Mouse (Mus musculus): ENCODE measurements around the gene Gvin1.
"Not testable (repeated sequence)": the region's sequence is repeated elsewhere in the genome, so short reads cannot be mapped to it uniquely, and the experiment has no call there.

The Gvin1 gene

GRCm38 (mm10) chr7:106215177-106215576, at the start of gene Gvin1:
Gvin1 (minus strand) TSS chr7:106215326.
- in situ Hi-C loops (cut with MseI, MboI), result not testable (repeated sequence)

GRCm38 (mm10) chr7:106251844-106252517, 36.9 kb upstream of the Gvin1 start:
- in situ Hi-C loops (cut with MseI, MboI), result no loop called here

GRCm38 (mm10) chr7:106248922-106249321, 33.8 kb upstream of the Gvin1 start:
- in situ Hi-C loops (cut with MseI, MboI), result loop anchor here (25.0 kb wide), 4 partner anchors 188 to 788 kb away; partner anchors contain the start of genes Olfr699 (in 1 of the 2) and Olfr713 (in 1 of the 2)

- in situ Hi-C loops (cut with MseI, MboI), result loop anchor here (25.0 kb wide), 4 partner anchors 189 to 789 kb away; partner anchors contain the start of genes Olfr699 (in 1 of the 2) and Olfr713 (in 1 of the 2)
These were observed 33.1 kb upstream of the Gvin1 start for GRCm38 (mm10) chr7:106248245-106248644.

- in situ Hi-C loops (cut with MseI, MboI), result loop anchor here (25.0 kb wide), 4 partner anchors 192 to 792 kb away; partner anchors contain the start of genes Olfr699 (in 1 of the 2) and Olfr713 (in 1 of the 2)
These were observed 30.5 kb upstream of the Gvin1 start for GRCm38 (mm10) chr7:106245601-106246000.

GRCm38 (mm10) chr7:106240484-106241275, 25.6 kb upstream of the Gvin1 start:
- in situ Hi-C loops (cut with MseI, MboI), result loop anchor here (25.0 kb wide), 4 partner anchors 197 to 797 kb away; partner anchors contain the start of genes Olfr699 (in 1 of the 2) and Olfr713 (in 1 of the 2)

GRCm38 (mm10) chr7:106237192-106237465, 22.0 kb upstream of the Gvin1 start:
- in situ Hi-C loops (cut with MseI, MboI), result loop anchor here (25.0 kb wide), 4 partner anchors 200 to 800 kb away; partner anchors contain the start of genes Olfr699 (in 1 of the 2) and Olfr713 (in 1 of the 2)

- in situ Hi-C loops (cut with MseI, MboI), result loop anchor here (25.0 kb wide), 4 partner anchors 201 to 801 kb away; partner anchors contain the start of genes Olfr699 (in 1 of the 2) and Olfr713 (in 1 of the 2)
These were observed 21.4 kb upstream of the Gvin1 start for GRCm38 (mm10) chr7:106236327-106237191.

GRCm38 (mm10) chr7:106235596-106235995, 20.5 kb upstream of the Gvin1 start:
- in situ Hi-C loops (cut with MseI, MboI), result loop anchor here (25.0 kb wide), 4 partner anchors 202 to 802 kb away; partner anchors contain the start of genes Olfr699 (in 1 of the 2) and Olfr713 (in 1 of the 2)

GRCm38 (mm10) chr7:106215910-106216309, 784 bp upstream of the Gvin1 start:
- in situ Hi-C loops (cut with MseI, MboI), result not testable (repeated sequence)

GRCm38 (mm10) chr7:106213770-106214169, 1.4 kb downstream of the Gvin1 start:
- in situ Hi-C loops (cut with MseI, MboI), result not testable (repeated sequence)

GRCm38 (mm10) chr7:106206630-106207029, 8.5 kb downstream of the Gvin1 start:
- in situ Hi-C loops (cut with MseI, MboI), result not testable (repeated sequence)

GRCm38 (mm10) chr7:106177065-106177464, 38.1 kb downstream of the Gvin1 start:
- in situ Hi-C loops (cut with MseI, MboI), result not testable (repeated sequence)

- in situ Hi-C loops (cut with MseI, MboI), result not testable (repeated sequence)
These were observed 69.9 kb downstream of the Gvin1 start for GRCm38 (mm10) chr7:106145013-106145754.

GRCm38 (mm10) chr7:106141128-106141895, 73.8 kb downstream of the Gvin1 start:
- in situ Hi-C loops (cut with MseI, MboI), result not testable (repeated sequence)

- in situ Hi-C loops (cut with MseI, MboI), result not testable (repeated sequence)
These were observed 97.8 kb downstream of the Gvin1 start for GRCm38 (mm10) chr7:106117090-106117948.
